Mouse (Mus musculus): Measurements from ENCODE around the gene Camta1. TPM values are rescaled to one million over a fixed set of nuclear protein-coding genes. Genes with fewer than 3 reads are reported as not detected.

Gene Camta1
- polyA plus RNA-seq, 1 experiment = 1.8 TPM

DNA sequence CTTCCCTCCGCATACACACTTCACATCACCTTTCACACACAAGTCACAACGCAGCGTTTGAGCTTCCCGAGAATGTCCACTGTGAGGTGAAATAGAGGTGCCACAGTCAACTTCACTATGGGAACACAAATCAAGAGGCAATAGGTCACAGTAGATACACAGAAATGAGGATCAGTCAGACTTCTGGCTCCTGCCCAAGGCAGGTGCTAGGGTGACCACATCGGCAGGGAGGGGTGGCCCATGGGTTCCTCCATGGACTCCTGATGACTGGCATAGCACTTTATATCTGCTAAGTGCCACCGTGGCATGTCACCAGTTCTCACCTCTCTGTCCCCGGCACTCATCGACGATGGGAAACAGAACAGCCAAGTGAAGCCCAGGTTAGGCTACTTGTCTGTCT is 863.0 kb downstream of the Camta1 start:
- Histone ChIP-seq H3K4me3 (replicated peaks) (no peak overlapping the region), H3K4me1 (ENCODE audit: control insufficient read depth) (no peaks in the 10 kb centered on the region), H3K9me3 (ENCODE audit: control insufficient read depth, low read length) (no peaks in the 10 kb centered on the region), H3K27me3 (ENCODE audit: control insufficient read depth) (no peaks in the 10 kb centered on the region), H3K36me3 (ENCODE audit: control insufficient read depth) (no peaks in the 10 kb centered on the region)
- TF ChIP-seq GATA1 (IDR thresholded peaks at IDR 0.05; ENCODE audit: low read length) = no peak
- TF ChIP-seq TAL1 (IDR thresholded peaks at IDR 0.05; ENCODE audit: low read length) = no peak

DNA sequence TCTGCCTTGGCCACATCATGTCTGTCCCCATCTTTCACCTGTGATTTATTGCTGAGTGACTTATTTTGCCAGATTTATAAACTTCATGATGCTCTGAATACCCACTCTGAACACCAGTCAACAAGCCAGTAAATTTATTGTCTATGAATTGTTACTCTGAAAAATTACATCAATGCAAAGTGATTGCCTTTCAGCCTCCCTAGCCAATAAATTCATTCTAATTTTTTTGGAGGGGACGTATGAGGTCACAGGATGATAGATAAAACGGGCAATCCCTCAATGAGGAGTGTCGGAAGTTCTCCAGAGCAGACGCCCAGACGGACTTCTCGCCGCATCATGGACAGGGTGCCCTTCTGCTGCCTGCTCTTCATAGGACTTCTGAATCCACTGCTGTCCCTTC is 864.9 kb downstream of the Camta1 start, which contains the start of gene Uts2:
Gene Uts2, plus strand, starts transcription at position 301 of the 400 bp plus-strand sequence.
- H3K27me3 ChIP-seq (ENCODE audit: control insufficient read depth) = no peaks in the 10 kb centered on the region
- peaks cover 3% of the 10 kb centered on the region; the same call in 1 of the 2 replicates for H3K9me3 ChIP-seq (ENCODE audit: control insufficient read depth, low read length)
- no peaks in the 10 kb centered on the region for H3K36me3 ChIP-seq (ENCODE audit: control insufficient read depth)
- no peak for TF ChIP-seq GATA1 (IDR thresholded peaks at IDR 0.05; ENCODE audit: low read length)
- TF ChIP-seq TAL1 (IDR thresholded peaks at IDR 0.05; ENCODE audit: low read length) = no peak
- H3K4me1 ChIP-seq (ENCODE audit: control insufficient read depth) = no peaks in the 10 kb centered on the region
- no peak within 1 kb of the TSS for H3K4me3 ChIP-seq (replicated peaks)

DNA sequence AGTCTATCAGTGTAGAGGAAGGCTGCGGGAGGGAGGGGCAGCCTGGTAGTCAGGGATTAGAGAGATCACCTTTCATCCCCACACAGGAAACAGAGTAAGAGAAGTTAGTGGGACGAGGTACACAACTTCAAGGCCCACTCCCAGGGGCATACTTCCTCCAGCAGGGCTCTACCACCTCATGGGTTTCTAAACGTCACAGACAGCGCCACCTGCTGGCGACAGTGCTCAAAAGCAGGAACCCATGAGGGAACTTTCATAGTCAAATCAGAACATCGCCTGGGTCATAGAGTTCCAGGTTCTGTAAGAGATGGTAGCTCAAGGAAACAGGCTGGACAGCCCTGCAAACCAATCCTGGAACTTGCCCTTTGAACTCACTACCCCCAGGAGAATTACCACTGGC is 871.5 kb downstream of the Camta1 start:
- TF ChIP-seq GATA1 (IDR thresholded peaks at IDR 0.05; ENCODE audit: low read length) = no peak
- no peak for TF ChIP-seq TAL1 (IDR thresholded peaks at IDR 0.05; ENCODE audit: low read length)
- Histone ChIP-seq H3K4me3 (replicated peaks) (no peak overlapping the region), H3K4me1 (ENCODE audit: control insufficient read depth) (no peaks in the 10 kb centered on the region), H3K9me3 (ENCODE audit: control insufficient read depth, low read length) (peaks cover 16% of the 10 kb centered on the region), H3K36me3 (ENCODE audit: control insufficient read depth) (no peaks in the 10 kb centered on the region), H3K27me3 (ENCODE audit: control insufficient read depth) (no peaks in the 10 kb centered on the region)

DNA sequence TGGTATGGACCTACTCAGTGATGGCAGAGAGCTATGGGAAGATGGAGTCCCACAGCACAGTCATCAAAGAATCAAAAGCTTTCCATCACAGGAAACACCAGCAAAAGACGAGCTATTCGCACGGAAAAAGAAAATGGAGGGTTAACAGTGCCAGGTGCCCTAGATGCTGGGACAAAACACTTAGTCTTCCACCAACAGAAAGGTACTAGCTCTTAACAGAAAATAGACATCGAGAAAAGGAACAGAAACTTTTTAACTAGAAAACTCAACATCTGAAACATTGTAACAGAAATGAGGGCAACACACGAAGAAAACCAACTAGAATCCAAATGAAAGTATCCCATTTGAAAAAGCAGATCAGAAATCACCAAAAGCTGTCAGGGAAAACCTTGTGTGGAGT is 881.5 kb downstream of the Camta1 start:
- Histone ChIP-seq H3K4me3 (replicated peaks) (no peak overlapping the region), H3K9me3 (ENCODE audit: control insufficient read depth, low read length) (peaks cover 5% of the 10 kb centered on the region; the same call in 1 of the 2 replicates), H3K36me3 (ENCODE audit: control insufficient read depth) (no peaks in the 10 kb centered on the region), H3K4me1 (ENCODE audit: control insufficient read depth) (no peaks in the 10 kb centered on the region), H3K27me3 (ENCODE audit: control insufficient read depth) (no peaks in the 10 kb centered on the region)
- TF ChIP-seq TAL1 (IDR thresholded peaks at IDR 0.05; ENCODE audit: low read length) (no peak), GATA1 (IDR thresholded peaks at IDR 0.05; ENCODE audit: low read length) (no peak)

DNA sequence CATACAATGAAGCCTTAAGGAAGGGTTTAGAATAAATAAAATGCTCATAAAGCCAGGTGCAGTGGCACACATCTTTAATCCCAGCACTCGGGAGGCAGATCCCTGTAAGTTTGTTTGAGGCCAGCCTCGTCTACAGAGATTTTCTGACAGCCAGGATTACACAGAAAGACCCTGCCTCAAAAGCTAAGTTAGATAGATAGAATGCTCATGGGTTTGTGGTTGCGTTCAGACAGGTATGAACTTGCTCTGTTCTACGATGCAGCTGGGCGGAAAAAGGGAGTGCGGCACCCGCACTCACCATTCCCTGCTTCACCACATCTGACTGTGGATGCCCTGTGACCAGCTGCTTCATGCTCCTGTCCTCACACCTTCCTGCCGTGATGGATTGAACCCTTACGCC is 882.2 kb downstream of the Camta1 start:
- peaks cover 5% of the 10 kb centered on the region; the same call in 1 of the 2 replicates for H3K9me3 ChIP-seq (ENCODE audit: control insufficient read depth, low read length)
- no peaks in the 10 kb centered on the region for H3K36me3 ChIP-seq (ENCODE audit: control insufficient read depth)
- no peaks in the 10 kb centered on the region for H3K4me1 ChIP-seq (ENCODE audit: control insufficient read depth)
- H3K27me3 ChIP-seq (ENCODE audit: control insufficient read depth) = no peaks in the 10 kb centered on the region
- H3K4me3 ChIP-seq (replicated peaks) = no peak overlapping the region
- no peak for TF ChIP-seq TAL1 (IDR thresholded peaks at IDR 0.05; ENCODE audit: low read length)
- no peak for TF ChIP-seq GATA1 (IDR thresholded peaks at IDR 0.05; ENCODE audit: low read length)

DNA sequence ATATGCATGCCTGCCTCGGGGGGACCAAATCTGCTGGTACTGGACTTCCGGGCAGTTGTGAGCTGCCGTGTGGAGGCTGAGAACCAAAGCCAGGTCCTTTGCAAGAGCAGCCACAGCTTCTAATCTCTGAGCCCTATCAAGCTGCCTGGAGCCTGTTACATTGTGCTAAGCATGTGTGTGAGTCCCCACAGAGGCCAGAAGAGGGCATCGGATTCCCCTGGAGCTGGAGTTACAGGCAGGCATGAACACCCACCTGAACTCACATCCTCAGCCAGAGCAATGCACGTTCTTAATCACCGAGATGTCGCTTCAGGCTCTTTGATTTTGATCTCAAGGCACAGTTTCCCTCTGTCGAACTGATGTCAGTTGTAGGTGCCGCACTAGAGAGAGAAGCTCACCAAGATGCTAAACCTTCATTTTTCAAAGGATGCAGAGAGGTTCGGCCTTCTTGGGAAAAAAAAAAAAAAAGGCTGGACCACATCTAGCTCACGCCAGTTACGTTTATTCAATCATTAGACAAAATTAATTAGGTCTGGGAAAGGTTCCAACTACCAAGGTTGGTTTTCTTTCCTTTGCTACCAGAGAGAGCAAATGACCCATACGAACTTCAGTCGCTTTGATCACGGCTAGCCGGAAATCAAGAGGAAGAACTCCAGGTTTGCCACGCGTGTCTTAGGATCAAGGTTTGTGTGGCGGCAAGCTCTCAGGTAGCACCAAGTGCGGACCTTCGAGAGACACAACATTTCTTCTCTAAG is 883.3 kb downstream of the Camta1 start:
- Histone ChIP-seq H3K4me1 (ENCODE audit: control insufficient read depth) (no peaks in the 10 kb centered on the region), H3K27me3 (ENCODE audit: control insufficient read depth) (no peaks in the 10 kb centered on the region), H3K9me3 (ENCODE audit: control insufficient read depth, low read length) (peaks cover 5% of the 10 kb centered on the region; the same call in 1 of the 2 replicates), H3K36me3 (ENCODE audit: control insufficient read depth) (no peaks in the 10 kb centered on the region), H3K4me3 (replicated peaks) (no peak overlapping the region)
- TF ChIP-seq TAL1 (IDR thresholded peaks at IDR 0.05; ENCODE audit: low read length) (no peak), GATA1 (IDR thresholded peaks at IDR 0.05; ENCODE audit: low read length) (no peak)

DNA sequence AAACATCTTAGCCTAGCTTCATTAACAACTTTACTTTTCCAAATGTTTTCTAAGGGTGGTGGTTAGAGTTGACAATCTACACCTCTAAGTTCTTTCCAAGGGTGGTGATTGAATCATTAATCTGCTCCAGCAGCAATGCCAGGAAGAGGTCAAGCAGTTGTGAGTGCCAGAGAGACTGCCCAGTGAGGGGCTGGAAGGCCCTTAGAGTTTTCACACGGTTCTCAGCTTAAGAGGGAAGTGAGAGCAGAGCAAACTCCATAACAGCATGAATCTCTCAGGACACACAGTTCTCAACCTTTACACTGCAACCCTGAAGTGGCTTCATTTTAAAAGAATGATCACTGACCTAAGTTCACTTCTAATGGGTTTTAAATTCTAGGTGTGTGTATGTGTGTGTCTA is 886.5 kb downstream of the Camta1 start:
- H3K4me3 ChIP-seq (replicated peaks) = no peak overlapping the region
- no peaks in the 10 kb centered on the region for H3K36me3 ChIP-seq (ENCODE audit: control insufficient read depth)
- H3K9me3 ChIP-seq (ENCODE audit: control insufficient read depth, low read length) = no peaks in the 10 kb centered on the region
- H3K4me1 ChIP-seq (ENCODE audit: control insufficient read depth) = no peaks in the 10 kb centered on the region
- TF ChIP-seq GATA1 (IDR thresholded peaks at IDR 0.05; ENCODE audit: low read length) (no peak), TAL1 (IDR thresholded peaks at IDR 0.05; ENCODE audit: low read length) (no peak)
- no peaks in the 10 kb centered on the region for H3K27me3 ChIP-seq (ENCODE audit: control insufficient read depth)

DNA sequence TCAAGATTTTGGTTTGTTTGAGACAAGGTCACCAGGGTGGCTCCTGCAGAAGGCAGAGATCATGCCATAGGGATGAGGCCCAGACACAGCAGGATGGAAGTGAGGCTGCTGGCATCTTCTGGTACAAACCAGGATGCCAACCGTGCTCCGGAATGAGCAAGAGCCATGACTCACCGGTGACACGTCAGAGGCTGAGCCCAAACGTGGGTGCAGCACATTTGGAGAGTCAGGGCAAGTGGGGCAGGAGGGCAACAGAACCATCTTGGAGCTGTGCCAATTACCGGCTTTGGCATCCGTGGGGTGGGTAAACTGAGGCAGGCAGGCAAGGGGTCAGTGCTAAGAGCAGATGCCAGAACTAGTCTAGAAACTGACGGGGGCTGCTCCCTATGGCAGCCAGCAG is 888.4 kb downstream of the Camta1 start:
- H3K4me3 ChIP-seq (replicated peaks) = no peak overlapping the region
- no peaks in the 10 kb centered on the region for H3K27me3 ChIP-seq (ENCODE audit: control insufficient read depth)
- H3K4me1 ChIP-seq (ENCODE audit: control insufficient read depth) = no peaks in the 10 kb centered on the region
- H3K9me3 ChIP-seq (ENCODE audit: control insufficient read depth, low read length) = no peaks in the 10 kb centered on the region
- no peaks in the 10 kb centered on the region for H3K36me3 ChIP-seq (ENCODE audit: control insufficient read depth)
- TF ChIP-seq TAL1 (IDR thresholded peaks at IDR 0.05; ENCODE audit: low read length) (no peak), GATA1 (IDR thresholded peaks at IDR 0.05; ENCODE audit: low read length) (no peak)

DNA sequence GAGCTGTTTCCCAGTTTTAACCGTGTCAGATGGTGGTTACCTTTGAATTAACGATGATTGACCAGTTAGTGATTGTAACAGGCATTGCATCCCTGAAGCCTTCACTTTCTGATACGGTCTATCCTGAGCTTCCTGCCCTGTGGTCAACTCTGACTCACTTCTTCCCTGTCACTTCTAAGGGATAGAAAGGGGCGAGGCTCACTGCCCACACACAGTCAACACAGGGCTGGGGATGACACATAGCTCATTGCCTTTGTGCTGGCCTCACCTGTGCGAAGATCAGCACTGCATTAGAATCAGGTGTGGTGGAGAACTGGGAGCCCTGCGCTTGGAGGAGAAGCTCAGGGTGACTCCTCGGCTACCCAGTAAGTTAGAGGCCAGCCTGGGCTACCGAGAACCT is 892.7 kb downstream of the Camta1 start:
- TF ChIP-seq GATA1 (IDR thresholded peaks at IDR 0.05; ENCODE audit: low read length) (no peak), TAL1 (IDR thresholded peaks at IDR 0.05; ENCODE audit: low read length) (no peak)
- Histone ChIP-seq H3K27me3 (ENCODE audit: control insufficient read depth) (no peaks in the 10 kb centered on the region), H3K4me1 (ENCODE audit: control insufficient read depth) (peaks cover 6% of the 10 kb centered on the region)

More for the DNA sequence above, 892.7 kb downstream of the Camta1 start:
- Histone ChIP-seq H3K4me3 (replicated peaks) (no peak overlapping the region), H3K36me3 (ENCODE audit: control insufficient read depth) (no peaks in the 10 kb centered on the region), H3K9me3 (ENCODE audit: control insufficient read depth, low read length) (no peaks in the 10 kb centered on the region)
